Mouse (Mus musculus) granulocyte monocyte progenitor cell, adult 5-6 weeks (primary cell): Measurements from ENCODE around the gene Npat. TPM values are rescaled to one million over a fixed set of nuclear protein-coding genes. Genes with fewer than 3 reads are reported as not detected.

ENCODE experiments used
- ATAC-seq: replicated peaks from 2 replicates; pipeline ENCODE4 v1.8.0; 2016; ENCODE audit warnings: mild to moderate bottlenecking, moderate TSS enrichment, inconsistent platforms; ENCODE audit not compliant: poor library complexity, severe bottlenecking
- total RNA-seq, 2 experiments: library from RNA; stranded (forward) in 1 of 2; stranded (reverse) in 1 of 2; fragments of 200-712, 200-1000 nt in 1 of 2; fragments of >200 nt in 1 of 2; fragmentation: Nextera tagmentation in 1 of 2; gene quantifications; 2 replicates each; pipeline ENCODE4 v1.2.3; 2014 to 2017

The Npat gene
- total RNA-seq, 2 experiments from 2014 or later, result 19.8 to 28.8 TPM

DNA sequence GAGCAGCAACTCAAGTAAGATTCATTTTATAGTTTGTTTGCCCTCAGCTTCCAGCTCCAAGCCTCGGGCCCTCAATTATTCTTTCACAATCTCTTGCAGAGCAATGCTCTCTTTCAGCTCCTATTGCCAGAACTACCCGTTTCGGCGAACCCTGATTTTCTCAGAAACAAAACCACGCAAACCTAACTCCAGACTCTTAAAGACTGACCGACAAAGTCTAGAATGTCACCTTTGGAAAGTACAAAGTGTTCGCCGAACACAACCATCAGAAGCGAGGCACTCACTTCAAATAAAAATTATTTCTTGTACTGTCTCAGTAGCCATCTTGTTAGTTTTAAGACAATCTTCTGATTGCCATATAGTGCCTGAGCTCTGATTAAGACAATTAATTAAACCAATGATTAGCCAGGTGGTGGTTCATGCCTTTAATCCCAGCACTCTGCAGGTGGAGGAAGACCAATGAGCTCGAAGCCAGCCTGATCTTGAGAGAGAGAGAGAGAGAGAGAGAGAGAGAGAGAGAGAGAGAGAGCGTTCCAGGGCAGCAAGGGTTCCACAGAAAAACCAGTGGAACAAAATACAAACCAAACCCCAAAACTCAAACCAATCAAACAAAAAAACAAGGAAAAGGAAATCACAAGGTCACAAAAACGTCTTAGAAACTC, 72.6 kb downstream of the Npat start:
- ATAC-seq, result no peak

DNA sequence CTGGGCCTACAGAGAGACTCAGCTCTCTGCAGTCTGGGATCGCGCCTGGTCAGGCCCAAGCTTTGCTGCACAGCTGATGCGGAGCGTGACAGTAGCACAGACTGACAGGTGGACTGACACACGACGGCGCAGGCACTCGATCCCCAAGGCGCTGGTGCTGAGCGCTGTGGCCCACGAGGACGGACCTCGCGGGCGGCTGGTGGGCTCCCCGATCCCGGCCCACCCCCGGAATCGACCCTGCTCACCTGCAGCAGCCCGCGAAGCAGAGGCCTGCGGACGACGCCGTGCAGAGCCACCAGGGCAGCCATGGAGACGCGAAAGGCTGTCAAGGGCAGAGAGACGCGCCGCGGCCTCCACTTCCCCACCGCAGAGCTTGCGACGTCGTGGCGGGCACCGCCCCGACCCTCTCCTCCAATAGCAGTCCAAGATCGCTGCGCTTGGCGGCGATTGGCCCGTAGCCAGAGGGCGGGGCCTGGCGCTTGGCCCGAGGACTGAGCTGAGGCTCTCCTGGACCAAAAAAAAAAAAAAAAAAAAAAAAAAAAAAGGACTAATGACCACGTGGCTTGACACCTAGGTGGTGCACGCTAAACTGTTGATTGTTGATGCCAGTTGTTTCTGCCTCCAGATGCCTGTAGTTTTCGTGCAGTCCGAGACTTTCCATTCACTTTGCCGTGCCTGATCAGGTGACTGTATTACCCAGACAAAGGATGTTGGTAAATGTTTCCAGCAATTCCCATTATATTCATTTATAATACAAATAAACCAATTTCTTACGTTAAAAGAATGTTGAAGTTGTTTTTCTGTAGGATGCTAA, 73.3 kb downstream of the Npat start, which contains the start of gene Acat1:
Gene Acat1 (minus strand): TSS at position 415 of the 814 bp plus-strand sequence.
- ATAC-seq, result peak; percentile 100

DNA sequence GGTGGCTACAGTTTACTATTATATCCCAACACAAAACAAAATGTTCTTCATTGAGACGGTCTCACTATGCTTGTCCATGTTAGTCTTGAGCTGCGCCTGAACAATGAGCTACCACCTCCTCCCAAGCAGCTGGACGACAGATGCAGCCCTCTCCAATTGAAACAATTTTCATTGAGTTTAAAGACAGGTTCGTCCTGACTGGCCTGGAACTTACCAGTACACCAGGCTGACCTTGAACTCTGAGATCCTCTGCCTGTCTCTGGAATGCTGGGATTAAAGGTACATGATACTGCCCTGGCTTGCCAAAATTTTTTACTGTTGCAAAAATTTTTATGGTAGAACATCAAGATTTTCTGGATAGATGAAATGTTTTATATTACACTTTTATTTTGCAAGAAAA, 77.4 kb downstream of the Npat start:
- no peak for ATAC-seq

DNA sequence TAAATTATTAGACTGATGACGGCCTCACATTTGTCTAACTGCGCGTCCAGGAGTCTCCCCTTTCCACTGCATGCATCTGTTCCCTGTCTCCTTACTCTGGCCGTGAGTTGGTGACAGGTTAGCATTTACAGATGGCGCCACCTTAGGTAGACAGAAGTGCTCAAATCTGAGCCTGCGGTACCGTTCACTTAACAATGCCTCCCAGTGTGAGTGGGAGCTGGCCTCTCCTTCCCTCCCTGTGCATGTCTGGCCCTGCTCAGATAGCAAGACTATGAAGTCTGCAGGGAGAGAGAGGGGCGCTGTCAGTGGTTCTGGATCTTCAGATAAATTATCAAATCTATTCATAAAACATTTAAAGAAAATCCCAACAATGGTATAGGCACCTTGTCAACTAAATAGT, 78.4 kb downstream of the Npat start:
- no peak for ATAC-seq

Other genes starting within 250 kb of the Npat start
- not detected in 2 replicates for gene Exph5, start 235.4 kb upstream of the Npat start, total RNA-seq (2014; fragmentation: Nextera tagmentation)
- not detected in 2 replicates for gene Exph5, start 235.4 kb upstream of the Npat start, total RNA-seq (2017)
- gene Kdelc2, start 153.0 kb upstream of the Npat start, total RNA-seq (2014; fragmentation: Nextera tagmentation), result 7.3 and 14.1 TPM in 2 replicates
- gene Kdelc2, start 153.0 kb upstream of the Npat start, total RNA-seq (2017), result 11.4 and 12.2 TPM in 2 replicates
- not detected in 2 replicates for gene 4930550C14Rik, start 134.7 kb upstream of the Npat start, total RNA-seq (2014; fragmentation: Nextera tagmentation)
- gene 4930550C14Rik, start 134.7 kb upstream of the Npat start, total RNA-seq (2017), result 0.22 TPM in 1 of 2 replicates, not detected in the other
- 34.1 and 53.2 TPM in 2 replicates for gene Atm, start 307 bp upstream of the Npat start, total RNA-seq (2014; fragmentation: Nextera tagmentation)
- gene Atm, start 307 bp upstream of the Npat start, total RNA-seq (2017), result 39.6 and 57.4 TPM in 2 replicates
- 77.9 and 82.3 TPM in 2 replicates for gene Acat1, start 73.3 kb downstream of the Npat start, total RNA-seq (2014; fragmentation: Nextera tagmentation)
- gene Acat1, start 73.3 kb downstream of the Npat start, total RNA-seq (2017), result 69.8 and 79.4 TPM in 2 replicates
- 18.8 and 21.3 TPM in 2 replicates for gene Cul5, start 133.0 kb downstream of the Npat start, total RNA-seq (2014; fragmentation: Nextera tagmentation)
- gene Cul5, start 133.0 kb downstream of the Npat start, total RNA-seq (2017), result 54.6 and 56.4 TPM in 2 replicates
- 0.82 TPM in 1 of 2 replicates, not detected in the other for gene Rab39, start 169.2 kb downstream of the Npat start, total RNA-seq (2014; fragmentation: Nextera tagmentation)
- gene Rab39, start 169.2 kb downstream of the Npat start, total RNA-seq (2017), result 0.47 TPM in 1 of 2 replicates, not detected in the other
- 0.60 and 1.9 TPM in 2 replicates for gene Slc35f2, start 234.5 kb downstream of the Npat start, total RNA-seq (2014; fragmentation: Nextera tagmentation)
- gene Slc35f2, start 234.5 kb downstream of the Npat start, total RNA-seq (2017), result 0.88 and 1.2 TPM in 2 replicates